Mouse (Mus musculus) urinary bladder, postnatal 10 days (tissue): Measurements from ENCODE around the gene Hist1h1c.
"Not testable (repeated sequence)": the region's sequence is repeated elsewhere in the genome, so short reads cannot be mapped to it uniquely, and the experiment has no call there.

ENCODE experiments used
- DNase-seq: peaks from one replicate; pipeline ENCODE4 v3.0.0; 2022; ENCODE audit warnings: low spot score

Gene Hist1h1c

GRCm38 (mm10) chr13:23760972-23761864, 22.6 kb downstream of the Hist1h1c start, which contains the start of gene Hist1h4a:
Gene Hist1h4a, minus strand, starts transcription at chr13:23761230.
- peak; percentile 97 for DNase-seq

DNA sequence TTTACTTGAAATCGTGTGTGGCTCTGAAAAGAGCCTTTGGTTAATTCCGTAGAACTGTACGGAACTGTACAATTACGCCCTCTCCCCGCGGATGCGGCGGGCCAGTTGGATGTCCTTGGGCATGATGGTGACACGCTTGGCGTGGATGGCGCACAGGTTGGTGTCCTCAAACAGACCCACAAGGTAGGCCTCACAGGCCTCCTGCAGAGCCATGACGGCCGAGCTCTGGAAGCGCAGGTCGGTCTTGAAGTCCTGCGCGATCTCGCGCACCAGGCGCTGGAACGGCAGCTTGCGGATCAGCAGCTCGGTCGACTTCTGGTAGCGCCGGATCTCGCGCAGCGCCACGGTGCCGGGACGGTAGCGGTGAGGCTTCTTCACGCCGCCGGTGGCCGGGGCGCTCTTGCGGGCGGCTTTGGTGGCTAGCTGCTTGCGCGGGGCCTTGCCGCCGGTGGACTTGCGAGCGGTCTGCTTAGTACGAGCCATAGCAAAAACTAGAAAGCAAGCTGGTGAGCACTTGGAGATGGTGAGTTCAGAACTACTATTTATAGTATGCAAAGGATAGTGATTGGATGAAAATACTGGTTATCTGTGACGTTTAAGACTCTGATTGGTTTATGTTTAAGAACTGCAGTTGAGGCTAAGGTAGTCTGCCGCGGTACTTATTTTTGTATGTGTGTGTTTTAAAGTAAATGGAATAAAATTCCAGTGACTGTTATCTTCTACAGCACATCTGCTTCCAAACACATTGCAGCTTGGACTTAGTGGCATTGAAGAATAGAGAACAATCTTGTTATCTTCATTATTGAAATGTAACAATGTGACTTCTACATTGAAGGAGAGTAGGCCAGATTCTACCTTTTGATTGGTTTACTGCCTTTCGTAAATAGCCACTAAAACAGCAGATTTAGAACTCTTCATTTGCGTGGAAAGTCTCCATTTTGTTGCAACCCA, 23.5 kb downstream of the Hist1h1c start, which contains the start of gene Hist1h3a:
Hist1h3a (minus strand) TSS at position 516 of the 951 bp plus-strand sequence.
- not testable (repeated sequence) for DNase-seq

GRCm38 (mm10) chr13:23763242-23763585, 24.6 kb downstream of the Hist1h1c start:
- DNase-seq: no peak

GRCm38 (mm10) chr13:23763586-23764323, 25.1 kb downstream of the Hist1h1c start, which contains the start of gene Hist1h1a:
Gene Hist1h1a, plus strand, starts transcription at chr13:23763666.
- DNase-seq: peak; percentile 23

GRCm38 (mm10) chr13:23764324-23765171, 25.9 kb downstream of the Hist1h1c start:
- no peak for DNase-seq

DNA sequence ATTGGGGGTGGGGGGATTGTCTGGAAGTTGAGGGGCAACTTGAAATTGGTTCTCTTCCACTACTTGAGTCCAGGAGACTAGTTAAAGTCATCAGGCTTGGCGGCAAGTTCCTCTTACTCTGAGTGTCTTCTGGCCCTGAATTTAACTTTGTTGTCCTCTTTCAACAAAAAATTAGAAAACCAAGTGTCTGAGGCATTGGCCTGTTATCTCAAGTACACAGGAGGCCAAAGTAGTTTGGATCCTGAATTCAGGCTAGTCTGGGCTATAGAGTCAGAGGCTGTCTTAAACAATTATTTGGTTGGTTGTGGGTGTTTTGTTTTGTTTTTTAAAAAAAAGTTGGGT, 26.5 kb downstream of the Hist1h1c start:
- no peak for DNase-seq

DNA sequence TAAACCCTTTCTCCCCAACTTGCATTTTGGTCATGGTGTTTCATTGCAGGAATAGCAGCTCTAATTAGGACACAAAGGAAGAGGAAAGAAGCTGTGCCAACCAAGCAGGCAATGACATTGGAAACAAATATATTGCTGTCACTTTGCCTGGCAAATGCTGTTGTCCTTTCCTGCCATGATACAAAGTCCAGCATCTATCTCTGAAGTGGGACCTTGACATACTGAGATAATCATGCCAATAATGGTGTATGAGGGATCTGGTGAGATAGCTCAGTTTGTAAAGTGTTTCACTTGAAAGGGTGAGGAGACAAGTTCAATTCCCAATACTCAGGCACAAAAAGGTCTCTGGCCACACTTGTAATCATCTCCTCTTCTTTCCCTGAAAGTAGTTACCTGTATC, 28.2 kb downstream of the Hist1h1c start:
- no peak for DNase-seq

DNA sequence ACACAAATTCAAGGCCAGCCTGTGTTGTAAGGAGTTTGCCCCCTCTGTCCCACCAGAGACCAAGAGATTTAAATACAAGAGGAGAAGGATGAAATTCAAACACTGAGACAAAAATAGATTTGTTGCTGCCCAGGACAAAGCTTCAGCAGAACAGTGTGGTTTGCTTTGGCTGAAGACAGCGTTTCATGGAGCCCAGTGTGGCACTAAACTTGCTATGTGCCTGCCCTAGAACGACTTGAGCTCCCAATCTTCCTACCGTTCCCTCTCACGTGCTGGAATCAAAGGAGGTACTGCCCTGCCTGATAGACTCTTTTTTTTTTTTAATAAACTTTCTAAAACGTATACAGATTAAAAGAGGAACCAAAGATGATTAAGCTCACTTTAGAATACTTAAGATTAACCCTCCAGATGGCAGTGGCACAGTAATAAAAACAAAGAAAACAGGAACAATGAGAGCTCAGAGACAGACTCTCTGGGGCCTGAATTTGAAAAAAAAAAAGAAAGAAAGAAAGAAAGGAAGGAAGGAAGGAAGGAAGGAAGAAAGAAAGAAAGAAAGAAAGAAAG, 30.3 kb downstream of the Hist1h1c start:
- DNase-seq: no peak

DNA sequence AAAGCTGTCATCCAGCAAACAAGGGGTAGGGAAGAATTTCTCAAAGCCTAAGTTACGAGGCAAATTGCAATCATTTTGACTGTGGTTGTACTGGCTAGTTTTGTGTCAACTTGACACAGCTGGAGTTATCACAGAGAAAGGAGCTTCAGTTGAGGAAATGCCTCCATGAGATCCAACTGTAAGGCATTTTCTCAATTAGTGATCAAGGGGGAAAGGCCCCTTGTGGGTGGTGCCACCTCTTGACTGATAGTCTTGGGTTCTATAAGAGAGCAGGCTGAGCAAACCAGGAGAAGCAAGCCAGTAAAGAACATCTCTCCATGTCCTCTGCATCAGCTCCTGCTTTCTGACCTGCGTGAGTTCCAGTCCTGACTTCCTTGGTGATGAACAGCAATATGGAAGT, 31.0 kb downstream of the Hist1h1c start, which contains the start of gene Trim38:
Trim38 (plus strand) TSS at position 301 of the 400 bp plus-strand sequence.
- DNase-seq: not testable (repeated sequence)

DNA sequence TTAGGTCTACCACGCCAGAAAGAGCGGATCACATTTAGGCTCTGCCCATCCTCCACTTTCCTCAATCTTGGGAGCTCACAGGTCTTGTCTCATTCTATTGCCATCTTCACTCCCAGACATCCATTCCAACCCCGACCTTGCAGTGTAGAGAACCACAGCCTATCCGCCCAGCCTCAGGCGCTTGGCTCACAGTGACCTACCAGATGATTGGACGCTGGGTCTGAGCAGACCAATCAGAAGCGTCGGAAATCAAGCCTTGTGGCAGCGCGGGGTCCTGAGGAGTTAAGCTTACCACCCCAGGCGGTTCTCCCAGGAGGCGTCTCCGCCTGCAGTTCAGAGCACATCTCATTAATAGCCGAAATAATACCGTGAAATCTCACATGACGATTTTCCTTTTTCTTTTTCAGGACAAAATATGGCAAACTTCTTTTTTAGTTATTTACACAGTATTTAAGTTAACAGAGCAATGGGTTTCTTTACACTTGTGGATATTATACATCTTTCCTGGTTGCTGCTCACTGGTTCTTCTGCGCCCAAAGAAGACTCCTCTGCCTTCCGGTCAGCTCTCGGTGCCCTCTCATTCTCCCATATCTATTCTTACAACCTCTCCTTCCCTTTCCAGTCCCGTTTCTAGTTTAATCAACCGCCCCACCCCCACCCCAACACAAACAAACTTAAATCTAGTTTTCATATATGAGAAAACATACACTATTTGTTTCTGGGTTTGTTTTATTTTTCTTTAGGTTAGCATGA, 34.1 kb downstream of the Hist1h1c start:
- no peak for DNase-seq

DNA sequence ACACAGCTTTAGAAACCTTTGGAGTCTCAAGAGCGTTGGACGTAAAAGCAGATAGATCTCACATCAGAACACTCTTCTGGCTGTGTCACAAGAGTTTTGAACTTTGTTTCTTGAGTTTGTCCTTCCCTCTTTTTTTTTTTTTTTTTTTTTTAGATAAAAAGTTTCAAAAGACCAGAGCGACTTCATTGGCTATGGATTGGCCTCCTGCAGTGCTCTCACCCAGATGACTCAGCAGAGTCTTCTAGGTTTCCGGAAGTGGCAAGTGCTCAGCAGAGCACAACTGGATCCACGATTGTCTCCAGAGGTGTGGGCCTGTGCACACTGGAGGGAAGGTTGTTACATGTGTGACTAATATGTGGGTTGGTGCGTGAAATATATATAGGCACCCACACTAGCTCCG, 39.7 kb downstream of the Hist1h1c start:
- no peak for DNase-seq

- DNase-seq: no peak
These were observed 40.4 kb downstream of the Hist1h1c start for GRCm38 (mm10) chr13:23779025-23779424.
